Mouse (Mus musculus): ENCODE data around the gene Pitpnm2. TPM values are rescaled to one million over a fixed set of nuclear protein-coding genes. Genes with fewer than 3 reads are reported as not detected.

Pitpnm2 gene
- total and polyA plus RNA-seq, 2 experiments = 10.6 to 30.3 TPM

DNA sequence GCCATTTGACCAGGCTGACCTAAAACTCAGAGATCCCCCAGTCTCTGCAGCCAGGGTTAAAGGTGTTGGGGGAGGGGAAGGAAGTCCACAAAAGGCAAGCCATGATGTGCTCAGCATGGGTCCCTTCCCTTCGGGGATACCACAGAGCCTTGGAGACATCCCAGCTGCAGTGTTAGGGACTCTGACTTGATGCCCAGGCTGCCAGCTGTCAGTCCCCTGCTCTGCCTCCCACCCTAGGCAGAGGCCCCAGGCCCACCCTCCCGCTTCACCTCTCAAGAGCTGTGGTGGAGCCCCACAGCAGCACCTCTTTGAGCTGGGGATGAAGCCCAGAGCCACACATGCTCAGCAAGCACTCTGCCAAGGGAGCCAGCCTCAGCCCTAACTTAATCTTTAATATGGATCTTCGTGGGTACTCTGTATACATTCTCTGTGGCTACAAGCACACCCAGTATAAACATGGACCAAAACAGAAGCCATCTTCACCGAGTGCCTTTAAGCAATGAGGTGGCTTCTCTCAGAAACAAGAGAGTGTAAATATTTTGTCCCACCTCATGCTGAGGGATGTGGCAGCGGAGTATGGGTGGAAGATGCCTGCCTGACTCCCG lies 171.6 kb downstream of the Pitpnm2 start:
- no peaks in the 10 kb centered on the region for H3K4me1 ChIP-seq (ENCODE audit: control insufficient read depth, insufficient read depth, low read length)
- no peak overlapping the region for H3K27ac ChIP-seq (replicated peaks; ENCODE audit: insufficient read depth, low read depth, low read length)
- no peaks in the 10 kb centered on the region for H3K79me2 ChIP-seq (ENCODE audit: control insufficient read depth, insufficient read depth, low read length)
- no peak overlapping the region for H3K9ac ChIP-seq (ENCODE audit: low read depth, low read length)
- no peak for DNase-seq (ENCODE audit: extremely low read depth, low read depth, low spot score)
- H3K4me3 ChIP-seq (ENCODE audit: insufficient read depth, low read depth, low read length) = no peak overlapping the region
- no peak for TF ChIP-seq CTCF (IDR thresholded peaks at IDR 0.05; ENCODE audit: low read depth, low read length)
- no peak for TF ChIP-seq POLR2A (IDR thresholded peaks at IDR 0.05; ENCODE audit: extremely low read depth, insufficient read depth, low read length)
- WGBS = 81% methylated on average over 6 of the region's 6 CpGs
- no peaks in the 10 kb centered on the region for H3K27me3 ChIP-seq (ENCODE audit: control insufficient read depth, insufficient read depth, low read length)
- H3K36me3 ChIP-seq (ENCODE audit: control insufficient read depth, insufficient read depth, low read length) = no peaks in the 10 kb centered on the region

DNA sequence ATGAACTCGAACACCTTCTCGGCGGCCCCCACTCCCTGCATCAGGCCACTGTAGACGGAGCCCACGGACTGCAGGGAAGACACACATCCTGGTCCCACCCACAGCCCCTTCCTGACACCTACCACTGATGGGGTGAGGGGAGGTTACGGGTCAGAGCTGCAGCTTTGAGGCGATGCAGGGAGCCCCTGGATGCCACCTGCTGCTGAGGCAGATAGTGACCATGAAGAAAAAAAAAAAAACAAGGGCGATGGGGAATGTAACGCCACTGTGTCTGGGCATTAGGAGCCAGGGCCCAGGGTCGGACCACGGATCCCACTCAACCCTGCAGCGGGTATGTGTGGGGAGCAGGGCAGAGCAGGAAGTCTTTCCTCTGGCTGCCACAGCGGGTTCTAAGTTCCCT lies 172.3 kb downstream of the Pitpnm2 start:
- Histone ChIP-seq H3K36me3 (ENCODE audit: control insufficient read depth, insufficient read depth, low read length) (no peaks in the 10 kb centered on the region), H3K4me3 (ENCODE audit: insufficient read depth, low read depth, low read length) (no peak overlapping the region), H3K4me1 (ENCODE audit: control insufficient read depth, insufficient read depth, low read length) (no peaks in the 10 kb centered on the region), H3K27me3 (ENCODE audit: control insufficient read depth, insufficient read depth, low read length) (no peaks in the 10 kb centered on the region), H3K9ac (ENCODE audit: low read depth, low read length) (no peak overlapping the region), H3K79me2 (ENCODE audit: control insufficient read depth, insufficient read depth, low read length) (no peaks in the 10 kb centered on the region), H3K27ac (replicated peaks; ENCODE audit: insufficient read depth, low read depth, low read length) (no peak overlapping the region)
- no peak for TF ChIP-seq CTCF (IDR thresholded peaks at IDR 0.05; ENCODE audit: low read depth, low read length)
- no peak for TF ChIP-seq POLR2A (IDR thresholded peaks at IDR 0.05; ENCODE audit: extremely low read depth, insufficient read depth, low read length)
- WGBS = 88% methylated on average over 13 of the region's 13 CpGs
- no peak for DNase-seq (ENCODE audit: extremely low read depth, low read depth, low spot score)

DNA sequence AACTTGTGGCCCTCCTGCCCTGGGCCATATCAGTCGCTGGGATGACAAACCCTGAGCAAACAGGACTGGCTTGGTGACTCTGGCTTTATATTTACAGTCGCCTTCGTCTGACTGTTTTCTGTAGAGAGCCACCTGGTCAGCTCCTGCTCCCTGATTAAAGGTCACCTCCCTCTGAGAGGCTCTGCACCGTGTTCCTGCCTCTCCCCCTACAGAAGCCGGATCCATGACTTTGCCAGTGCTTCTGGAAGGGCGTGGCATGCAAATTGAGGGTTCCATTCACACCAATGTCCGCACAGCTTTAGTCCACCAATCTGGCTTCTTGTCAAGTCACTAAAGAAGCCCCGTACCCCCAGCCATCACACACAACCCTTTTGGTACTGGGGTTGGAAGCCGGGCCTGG lies 173.0 kb downstream of the Pitpnm2 start:
- 38% methylated on average over 9 of the region's 9 CpGs for WGBS
- no peaks in the 10 kb centered on the region for H3K36me3 ChIP-seq (ENCODE audit: control insufficient read depth, insufficient read depth, low read length)
- H3K79me2 ChIP-seq (ENCODE audit: control insufficient read depth, insufficient read depth, low read length) = no peaks in the 10 kb centered on the region
- no peaks in the 10 kb centered on the region for H3K4me1 ChIP-seq (ENCODE audit: control insufficient read depth, insufficient read depth, low read length)
- no peak overlapping the region for H3K4me3 ChIP-seq (ENCODE audit: insufficient read depth, low read depth, low read length)
- peak; percentile 65 for DNase-seq (ENCODE audit: extremely low read depth, low read depth, low spot score)
- no peak overlapping the region for H3K27ac ChIP-seq (replicated peaks; ENCODE audit: insufficient read depth, low read depth, low read length)
- TF ChIP-seq CTCF (IDR thresholded peaks at IDR 0.05; ENCODE audit: low read depth, low read length) (no peak), POLR2A (IDR thresholded peaks at IDR 0.05; ENCODE audit: extremely low read depth, insufficient read depth, low read length) (no peak)
- no peak overlapping the region for H3K9ac ChIP-seq (ENCODE audit: low read depth, low read length)
- H3K27me3 ChIP-seq (ENCODE audit: control insufficient read depth, insufficient read depth, low read length) = no peaks in the 10 kb centered on the region

DNA sequence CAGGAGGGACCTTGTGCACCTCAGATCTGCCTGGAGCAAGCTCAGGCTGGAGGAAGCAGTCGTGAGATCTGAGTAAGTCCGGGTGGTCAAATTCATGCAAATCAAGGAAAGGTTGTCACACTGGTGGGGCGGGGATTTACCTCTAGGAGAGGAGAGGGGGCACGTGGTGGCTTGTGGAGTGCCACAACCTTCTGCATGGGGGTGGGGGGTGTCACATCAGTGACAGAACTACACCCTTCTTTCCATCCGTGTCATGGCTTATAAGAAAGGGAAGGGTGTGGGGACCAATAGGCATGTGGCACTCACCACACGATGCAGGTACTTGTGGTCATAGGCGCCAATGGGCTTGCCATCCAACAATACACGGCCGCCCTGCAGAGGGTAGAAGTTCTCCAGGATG lies 173.8 kb downstream of the Pitpnm2 start:
- no peak for DNase-seq (ENCODE audit: extremely low read depth, low read depth, low spot score)
- Histone ChIP-seq H3K4me1 (ENCODE audit: control insufficient read depth, insufficient read depth, low read length) (no peaks in the 10 kb centered on the region), H3K9ac (ENCODE audit: low read depth, low read length) (no peak overlapping the region), H3K36me3 (ENCODE audit: control insufficient read depth, insufficient read depth, low read length) (no peaks in the 10 kb centered on the region), H3K27me3 (ENCODE audit: control insufficient read depth, insufficient read depth, low read length) (no peaks in the 10 kb centered on the region), H3K27ac (replicated peaks; ENCODE audit: insufficient read depth, low read depth, low read length) (no peak overlapping the region), H3K79me2 (ENCODE audit: control insufficient read depth, insufficient read depth, low read length) (no peaks in the 10 kb centered on the region), H3K4me3 (ENCODE audit: insufficient read depth, low read depth, low read length) (no peak overlapping the region)
- TF ChIP-seq CTCF (IDR thresholded peaks at IDR 0.05; ENCODE audit: low read depth, low read length) = no peak
- TF ChIP-seq POLR2A (IDR thresholded peaks at IDR 0.05; ENCODE audit: extremely low read depth, insufficient read depth, low read length) = no peak
- WGBS = 90% methylated on average over 9 of the region's 9 CpGs

DNA sequence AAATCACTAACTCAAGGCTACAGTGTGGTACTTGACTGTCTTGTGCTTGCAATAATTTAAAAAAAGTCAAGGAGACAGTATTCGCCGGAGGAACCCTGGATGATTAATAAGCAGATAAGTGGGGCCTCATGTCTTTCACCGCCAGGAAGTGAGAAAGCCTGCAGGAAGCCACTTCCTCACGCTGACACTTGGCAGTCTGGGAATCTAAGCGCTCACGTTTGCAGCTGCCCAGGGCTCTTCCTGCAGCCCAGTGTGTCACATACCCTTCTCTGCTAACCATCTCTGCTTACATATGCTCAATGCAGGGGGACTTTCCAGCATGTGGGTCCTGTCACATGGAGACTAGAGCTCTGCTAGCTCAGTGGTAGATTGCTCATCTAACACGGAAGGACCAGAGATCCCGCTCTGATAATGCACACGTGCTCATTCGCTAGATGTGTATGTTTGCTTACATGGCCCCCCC lies 174.7 kb downstream of the Pitpnm2 start:
- Histone ChIP-seq H3K27me3 (ENCODE audit: control insufficient read depth, insufficient read depth, low read length) (no peaks in the 10 kb centered on the region), H3K36me3 (ENCODE audit: control insufficient read depth, insufficient read depth, low read length) (no peaks in the 10 kb centered on the region), H3K27ac (replicated peaks; ENCODE audit: insufficient read depth, low read depth, low read length) (no peak overlapping the region), H3K4me3 (ENCODE audit: insufficient read depth, low read depth, low read length) (no peak overlapping the region), H3K4me1 (ENCODE audit: control insufficient read depth, insufficient read depth, low read length) (no peaks in the 10 kb centered on the region), H3K9ac (ENCODE audit: low read depth, low read length) (no peak overlapping the region), H3K79me2 (ENCODE audit: control insufficient read depth, insufficient read depth, low read length) (no peaks in the 10 kb centered on the region)
- no peak for DNase-seq (ENCODE audit: extremely low read depth, low read depth, low spot score)
- 77% methylated on average over 10 of the region's 10 CpGs for WGBS
- TF ChIP-seq CTCF (IDR thresholded peaks at IDR 0.05; ENCODE audit: low read depth, low read length) (no peak), POLR2A (IDR thresholded peaks at IDR 0.05; ENCODE audit: extremely low read depth, insufficient read depth, low read length) (no peak)

DNA sequence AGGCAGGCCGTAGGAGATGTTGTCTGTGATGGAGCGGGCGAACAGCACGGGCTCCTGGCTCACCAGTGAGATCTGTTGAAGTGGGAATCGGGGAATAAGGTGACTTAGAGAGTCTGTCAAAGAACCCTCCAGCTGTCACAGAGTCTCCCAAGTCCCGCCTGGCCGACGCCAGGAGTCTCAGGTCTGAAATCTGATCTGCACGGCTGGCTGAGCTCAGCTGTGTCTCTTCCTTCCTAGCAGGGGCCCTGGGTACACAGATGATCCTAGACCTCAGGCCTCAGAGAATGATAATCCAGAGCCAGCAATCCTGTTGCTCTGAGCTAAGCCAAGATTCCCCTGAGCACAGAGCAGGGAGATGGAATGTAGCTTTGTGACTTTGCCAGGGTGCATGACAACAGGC lies 175.9 kb downstream of the Pitpnm2 start:
- H3K4me1 ChIP-seq (ENCODE audit: control insufficient read depth, insufficient read depth, low read length) = no peaks in the 10 kb centered on the region
- no peak overlapping the region for H3K27ac ChIP-seq (replicated peaks; ENCODE audit: insufficient read depth, low read depth, low read length)
- no peaks in the 10 kb centered on the region for H3K36me3 ChIP-seq (ENCODE audit: control insufficient read depth, insufficient read depth, low read length)
- 81% methylated on average over 9 of the region's 9 CpGs for WGBS
- H3K9ac ChIP-seq (ENCODE audit: low read depth, low read length) = no peak overlapping the region
- H3K4me3 ChIP-seq (ENCODE audit: insufficient read depth, low read depth, low read length) = no peak overlapping the region
- TF ChIP-seq POLR2A (IDR thresholded peaks at IDR 0.05; ENCODE audit: extremely low read depth, insufficient read depth, low read length) (no peak), CTCF (IDR thresholded peaks at IDR 0.05; ENCODE audit: low read depth, low read length) (no peak)
- no peak for DNase-seq (ENCODE audit: extremely low read depth, low read depth, low spot score)
- no peaks in the 10 kb centered on the region for H3K27me3 ChIP-seq (ENCODE audit: control insufficient read depth, insufficient read depth, low read length)
- no peaks in the 10 kb centered on the region for H3K79me2 ChIP-seq (ENCODE audit: control insufficient read depth, insufficient read depth, low read length)
